Mouse (Mus musculus) gonadal fat pad, adult 2 months (tissue): ENCODE measurements around the gene Slc1a5. TPM values are rescaled to one million over a fixed set of nuclear protein-coding genes. Genes with fewer than 3 reads are reported as not detected.

Source experiments
- DNase-seq: peaks from one replicate; pipeline ENCODE4 v3.0.0-alpha.2; 2012; ENCODE audit warnings: low read depth
- polyA plus RNA-seq: library from polyadenylated mRNA; depleted of rRNA; stranded (reverse); fragments of >200 nt; gene quantifications from 2 replicates; pipeline ENCODE4 v1.2.3, GENCODE M21; 2012

Slc1a5 gene
- polyA plus RNA-seq, 1 experiment = 792 TPM

DNA sequence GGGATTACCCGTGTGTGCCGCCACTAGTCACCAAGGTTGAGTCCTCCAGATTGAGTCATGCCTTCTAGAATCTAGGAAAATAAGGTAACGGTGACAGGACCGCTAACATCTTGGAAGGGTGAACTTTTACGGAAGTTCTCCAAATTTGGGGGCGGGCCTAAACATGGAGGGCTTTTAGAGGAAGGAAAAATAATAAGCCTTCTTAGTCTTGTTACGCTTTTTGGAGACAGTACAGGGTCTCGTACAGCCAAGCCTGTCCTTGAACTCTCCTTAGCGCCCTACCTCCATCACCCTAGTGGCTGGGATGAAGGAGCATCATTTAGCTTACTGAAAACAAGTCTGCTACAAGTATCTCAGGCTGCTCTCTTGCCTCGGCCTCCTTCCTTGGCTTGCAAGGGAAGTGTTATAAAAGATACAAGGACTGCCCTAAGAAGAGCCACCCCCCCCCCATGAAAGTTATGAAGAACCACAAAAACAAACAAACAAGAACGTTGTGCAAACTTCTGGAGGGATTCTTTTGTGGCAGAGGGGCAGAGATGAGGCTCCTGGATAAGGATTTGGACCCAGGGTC, 1.5 kb downstream of the Slc1a5 start:
- DNase-seq = no peak

DNA sequence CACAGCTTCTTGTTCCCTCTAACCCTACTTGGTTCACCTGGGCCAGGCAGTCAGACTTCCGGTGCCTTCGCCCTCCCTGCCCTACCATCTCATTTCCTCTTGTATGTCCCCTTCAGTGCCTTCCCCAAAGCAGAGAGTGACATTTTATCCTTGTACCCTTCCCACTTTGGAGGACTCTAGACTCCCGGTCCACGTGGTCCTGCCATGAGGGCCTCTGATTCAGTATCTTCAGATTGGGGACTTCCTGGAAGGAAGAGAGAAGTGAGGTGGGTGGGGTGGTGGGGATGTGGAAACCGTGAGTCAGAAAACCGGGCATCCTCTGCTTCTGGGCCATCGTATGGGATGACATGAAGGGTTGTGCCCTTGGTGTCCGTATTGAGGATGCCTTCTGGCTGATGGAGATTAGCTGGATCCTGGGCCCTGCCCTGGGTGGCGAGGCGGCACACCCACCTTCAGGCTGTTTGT, 2.1 kb downstream of the Slc1a5 start:
- no peak for DNase-seq

DNA sequence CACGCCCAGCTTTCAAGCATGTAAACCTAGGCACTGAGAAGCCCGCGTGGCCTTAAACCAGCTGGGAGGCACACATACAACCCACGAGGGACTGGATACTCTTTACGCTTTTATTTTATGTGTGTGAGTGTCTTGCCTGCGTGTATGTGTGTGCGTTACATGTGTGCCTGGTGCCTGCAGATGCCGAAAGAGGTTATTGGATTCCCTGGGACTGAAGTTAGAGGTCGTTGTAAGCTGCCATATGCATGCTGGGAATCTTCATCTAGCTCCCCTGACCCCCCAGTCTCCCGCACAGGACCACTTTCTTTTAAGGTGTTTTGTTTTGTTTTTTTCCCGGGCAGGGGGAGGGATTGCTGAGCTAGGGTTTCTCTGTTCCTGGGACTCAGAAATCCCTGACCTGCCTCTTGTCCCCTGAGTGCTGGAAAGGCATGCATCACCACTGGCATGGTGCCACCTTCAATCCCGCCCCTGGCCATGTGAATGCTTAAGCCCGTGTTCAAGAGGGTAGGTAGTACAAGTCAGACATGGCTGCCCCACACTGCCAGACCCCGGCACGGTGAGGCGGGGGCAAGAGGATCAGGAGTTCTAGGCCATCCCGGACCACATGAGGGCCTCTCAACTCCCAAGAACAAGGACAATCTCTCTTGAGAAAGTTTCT, 2.7 kb downstream of the Slc1a5 start:
- no peak for DNase-seq

DNA sequence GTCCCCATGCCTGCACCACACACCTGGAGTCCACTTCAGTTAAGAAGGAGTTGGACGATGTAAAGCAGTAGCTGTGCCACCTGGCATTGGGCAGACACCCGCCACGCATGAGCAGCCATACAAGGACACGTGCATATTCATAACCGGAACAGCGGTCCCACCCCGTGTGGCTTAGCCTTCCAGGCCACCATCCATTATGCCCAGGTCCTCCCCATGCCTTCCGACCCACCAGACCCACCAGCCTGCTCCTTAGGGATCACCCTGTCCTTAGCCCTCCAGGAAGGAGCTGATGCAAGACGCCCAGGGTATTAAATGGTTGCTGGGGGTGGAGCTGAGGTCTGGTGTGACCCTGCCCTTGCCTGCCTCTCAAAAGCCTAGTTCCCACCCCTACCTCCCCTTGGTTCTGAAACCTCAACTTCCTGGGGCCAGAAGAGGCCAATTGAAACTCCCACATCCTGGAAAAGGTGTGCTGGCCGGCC, 3.4 kb downstream of the Slc1a5 start:
- DNase-seq = no peak

DNA sequence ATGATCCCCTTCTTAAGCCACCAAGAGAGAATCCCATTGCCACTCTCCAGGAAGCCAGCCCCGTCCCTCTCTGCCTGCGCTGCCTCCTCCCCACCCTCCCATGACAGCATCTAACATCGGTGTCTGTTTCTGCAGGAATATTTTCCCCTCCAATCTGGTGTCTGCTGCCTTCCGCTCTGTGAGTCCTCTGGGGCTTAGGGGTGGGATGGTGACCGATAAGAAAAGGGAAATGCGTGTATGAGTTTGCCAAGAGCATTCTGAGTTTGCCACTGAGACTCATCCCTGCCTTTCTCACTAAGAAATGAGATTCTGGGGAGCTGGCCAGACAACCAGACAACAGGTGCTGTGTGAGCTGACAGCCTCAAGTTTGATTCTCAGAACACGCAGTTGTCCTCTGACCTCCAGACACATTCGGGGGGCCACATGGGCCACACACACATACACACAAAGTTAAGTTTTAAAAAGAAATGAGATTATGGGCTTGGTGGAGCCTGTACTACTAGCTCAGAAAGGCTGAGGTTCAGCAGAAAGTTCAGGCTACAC, 4.5 kb downstream of the Slc1a5 start:
- DNase-seq = no peak

DNA sequence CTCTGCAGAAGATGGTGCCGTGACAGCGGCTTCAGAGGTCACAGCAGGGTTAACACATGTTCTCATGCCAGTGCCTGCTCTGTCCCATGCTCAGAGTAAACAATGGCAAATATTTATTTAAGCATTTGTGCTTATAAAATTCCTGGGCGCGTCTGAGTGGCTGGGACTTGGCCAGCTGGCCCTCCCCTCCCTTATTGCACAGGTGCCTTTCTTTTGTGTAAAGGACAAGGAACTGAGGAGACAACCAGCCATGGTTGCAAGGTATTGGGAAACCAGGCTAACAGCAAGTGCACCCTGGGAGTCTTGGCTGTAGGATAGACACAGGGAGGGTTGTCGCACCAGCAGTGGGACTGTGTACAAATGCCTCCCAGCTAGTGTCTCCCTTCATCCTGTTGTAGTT, 11.2 kb downstream of the Slc1a5 start:
- no peak for DNase-seq

DNA sequence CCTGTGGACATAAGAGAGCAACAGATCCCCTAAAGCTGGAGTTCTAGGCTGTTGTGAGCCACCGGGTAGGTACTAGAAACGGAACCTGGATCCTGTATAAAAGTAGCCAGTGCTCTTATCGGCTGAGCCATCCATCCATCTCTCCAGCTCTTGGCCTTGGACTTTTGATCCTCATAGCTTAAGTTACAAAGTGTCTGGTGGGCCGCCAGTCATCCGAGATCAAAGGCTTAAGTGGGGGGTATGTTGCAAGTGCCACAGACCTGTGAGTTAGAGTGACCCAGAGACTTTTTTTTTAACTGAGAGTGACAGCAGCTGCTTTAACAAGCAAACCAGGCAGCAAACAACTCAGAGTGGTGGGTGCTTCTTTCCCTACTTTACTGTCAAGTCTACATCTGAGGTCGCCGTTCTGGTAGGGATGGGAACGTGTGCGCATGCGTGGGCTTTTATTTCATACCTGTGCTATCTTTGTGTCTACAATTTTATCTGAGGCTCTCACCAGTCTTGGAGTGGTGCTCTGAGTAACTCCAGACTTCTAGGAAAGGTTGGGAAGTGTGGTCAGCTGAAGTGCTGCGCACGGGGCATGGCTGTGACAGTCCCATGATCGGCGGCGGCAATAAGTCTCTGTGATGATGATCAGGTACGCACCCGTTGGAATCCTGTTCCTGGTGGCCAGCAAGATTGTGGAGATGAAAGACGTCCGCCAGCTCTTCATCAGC, 12.0 kb downstream of the Slc1a5 start:
- no peak for DNase-seq

DNA sequence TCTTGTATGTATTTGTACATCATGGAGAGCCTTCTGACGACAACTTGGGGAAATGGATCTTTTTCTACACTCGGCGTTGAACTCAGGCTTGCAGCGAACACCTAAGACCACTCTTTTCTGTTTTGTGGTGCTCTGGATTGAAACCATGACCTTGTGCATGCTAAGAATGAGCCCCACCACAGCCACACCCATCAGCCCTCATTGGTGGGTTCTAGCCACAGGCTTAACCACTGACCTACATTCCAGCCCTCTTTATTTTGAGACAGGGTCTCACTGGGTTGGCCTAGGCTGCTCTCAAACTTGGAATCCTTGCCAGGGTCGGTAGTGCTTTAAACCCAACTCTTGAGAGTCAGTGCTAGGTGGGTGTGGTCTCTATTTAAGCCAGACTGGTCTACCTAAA, 13.7 kb downstream of the Slc1a5 start:
- DNase-seq = no peak

DNA sequence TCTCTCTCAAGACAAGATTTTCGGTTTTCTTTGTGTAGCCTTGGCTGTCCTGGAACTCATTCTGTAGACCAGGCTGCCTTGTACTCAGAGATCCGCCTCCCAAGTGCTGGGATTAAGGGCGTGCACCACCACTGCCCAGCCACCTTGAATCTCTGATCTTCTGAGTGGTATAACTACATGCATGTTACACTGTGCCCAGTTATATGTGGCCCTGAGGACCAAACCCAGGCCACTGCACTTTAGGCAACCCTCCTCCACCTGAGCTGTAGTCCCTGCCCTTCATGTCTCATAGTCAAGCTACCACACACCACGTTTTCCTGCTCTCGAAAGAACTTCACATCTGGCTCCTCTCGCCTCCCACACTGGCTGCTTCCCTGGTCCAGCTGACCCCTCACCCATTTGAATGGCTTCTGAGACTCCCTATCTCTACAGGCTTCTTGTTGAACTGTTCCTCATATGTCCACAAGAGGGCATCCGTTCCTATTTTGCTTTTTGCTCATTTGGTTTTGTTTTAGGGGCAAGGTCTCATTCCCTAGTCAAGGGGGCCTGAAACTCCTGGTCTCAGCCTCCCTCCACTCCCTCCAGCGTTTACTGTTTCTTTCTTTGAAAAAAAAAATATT, 23.4 kb downstream of the Slc1a5 start:
- DNase-seq = no peak

DNA sequence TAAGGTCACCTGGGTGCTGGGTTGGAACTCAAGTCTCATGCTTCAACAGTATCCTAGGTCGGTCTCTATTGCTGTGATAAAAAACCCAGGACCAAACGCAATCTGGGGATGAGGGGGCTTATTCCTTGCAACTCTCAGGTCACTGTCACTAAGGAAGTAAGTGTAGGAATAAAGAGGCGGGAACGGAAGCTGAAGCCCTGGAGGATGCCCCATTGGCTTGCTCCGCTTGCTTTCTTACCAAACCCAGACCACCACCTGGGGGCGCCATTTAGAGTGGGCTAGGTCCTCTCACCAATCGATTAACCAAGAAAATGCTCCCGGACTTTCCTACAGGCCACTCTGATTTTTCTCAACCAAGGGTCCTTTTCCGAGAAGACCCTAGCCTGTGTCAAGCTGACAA, 26.8 kb downstream of the Slc1a5 start:
- no peak for DNase-seq

DNA sequence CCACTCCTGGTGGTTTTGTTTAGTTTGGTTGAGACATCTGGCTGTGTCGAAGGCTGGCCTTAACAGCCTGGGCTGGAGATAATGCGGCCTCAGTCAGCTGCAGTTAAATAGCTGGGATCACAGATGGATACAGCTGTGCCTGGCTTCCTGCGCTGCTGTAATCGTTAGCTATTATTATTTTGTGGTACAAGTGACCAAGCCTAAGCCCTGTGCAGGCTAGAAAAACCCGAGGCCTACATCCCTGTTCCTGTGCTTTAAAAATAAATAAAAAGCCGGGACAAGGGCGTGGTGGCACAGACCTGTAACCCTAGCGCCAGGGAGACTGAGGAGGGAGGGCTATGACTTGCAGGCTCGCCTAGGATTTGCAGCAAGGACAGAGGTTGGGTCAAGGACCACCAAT, 27.5 kb downstream of the Slc1a5 start:
- no peak for DNase-seq

DNA sequence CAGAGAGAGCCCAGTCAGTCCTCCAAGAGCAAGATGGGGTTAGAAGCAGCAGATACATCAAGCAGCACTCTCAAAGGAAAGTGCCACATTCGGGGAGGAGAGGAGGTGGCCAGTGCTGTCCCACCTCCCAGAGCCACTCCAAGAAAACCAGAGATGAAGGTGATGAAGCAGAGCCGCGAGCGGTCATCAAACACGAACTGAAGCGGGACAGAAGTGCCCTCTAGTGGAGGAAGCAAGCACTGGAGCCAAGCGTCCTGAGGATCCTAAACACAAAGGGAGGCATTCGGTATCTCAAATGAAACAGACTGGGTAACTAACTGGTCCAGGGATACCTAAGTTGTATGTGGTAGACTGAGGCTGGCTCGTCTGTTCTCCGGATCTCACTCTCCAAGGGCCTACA, 28.6 kb downstream of the Slc1a5 start:
- DNase-seq = no peak

DNA sequence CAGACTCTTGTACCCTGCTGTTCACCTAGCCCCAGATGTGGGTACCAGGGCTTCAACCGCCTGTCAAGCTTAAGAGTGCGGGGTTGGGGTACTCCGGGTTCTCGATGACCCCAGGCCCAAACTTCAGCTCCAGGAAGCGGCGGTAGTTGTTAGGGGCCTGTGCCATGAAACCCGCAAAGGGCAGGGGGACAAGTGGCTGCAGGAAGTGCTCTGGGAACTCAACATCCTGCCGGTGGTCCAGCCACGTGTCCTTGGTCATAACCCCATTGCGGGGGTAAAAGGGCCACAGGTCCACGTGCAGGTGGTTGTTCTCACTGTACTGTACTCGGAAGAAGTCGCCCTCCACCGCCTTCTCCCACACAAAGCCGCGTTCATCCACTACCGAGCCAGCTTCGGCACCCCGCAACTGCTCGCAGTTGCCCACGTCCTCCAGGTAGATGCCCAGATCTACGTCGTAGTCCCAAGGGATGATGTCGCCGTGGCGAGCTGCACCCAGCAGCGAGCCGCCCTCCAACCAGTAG, 29.3 kb downstream of the Slc1a5 start:
- DNase-seq = no peak

DNA sequence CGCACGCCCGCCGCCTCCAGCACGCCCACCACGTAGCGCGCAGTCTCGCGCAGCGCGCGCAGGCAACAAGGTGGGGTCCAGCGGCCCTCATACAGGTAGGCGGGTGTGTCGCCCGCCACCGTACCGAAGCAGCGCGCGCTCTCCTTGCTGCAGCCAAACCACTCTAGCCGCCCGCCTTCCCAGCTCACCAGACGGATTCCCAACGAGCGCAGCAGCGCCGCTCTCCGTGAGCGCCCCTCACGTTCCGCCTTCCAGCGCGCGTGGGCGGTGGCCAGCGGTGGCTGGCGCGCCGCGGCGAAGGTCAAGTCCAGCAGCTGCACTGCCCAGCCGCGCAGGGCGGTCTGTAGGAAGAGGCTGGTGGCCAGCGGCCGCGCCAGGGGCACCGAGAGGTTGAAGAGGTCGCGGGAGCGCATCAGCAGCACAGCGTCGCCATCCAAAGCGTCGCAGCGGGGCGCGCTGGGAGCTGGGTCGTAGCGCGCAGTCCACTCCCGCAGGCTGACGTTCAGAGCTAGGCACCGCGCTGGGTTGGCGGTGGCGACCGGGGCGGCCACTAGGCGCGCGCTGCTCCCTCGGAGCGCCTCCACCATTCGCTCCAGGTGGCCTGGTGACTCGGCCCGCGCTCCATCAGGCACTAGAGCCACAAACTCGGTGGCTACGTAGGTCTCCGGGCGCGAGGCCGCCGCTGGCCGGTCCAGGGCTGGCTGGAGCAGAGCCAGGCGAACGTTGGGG, 29.9 kb downstream of the Slc1a5 start:
- no peak for DNase-seq

DNA sequence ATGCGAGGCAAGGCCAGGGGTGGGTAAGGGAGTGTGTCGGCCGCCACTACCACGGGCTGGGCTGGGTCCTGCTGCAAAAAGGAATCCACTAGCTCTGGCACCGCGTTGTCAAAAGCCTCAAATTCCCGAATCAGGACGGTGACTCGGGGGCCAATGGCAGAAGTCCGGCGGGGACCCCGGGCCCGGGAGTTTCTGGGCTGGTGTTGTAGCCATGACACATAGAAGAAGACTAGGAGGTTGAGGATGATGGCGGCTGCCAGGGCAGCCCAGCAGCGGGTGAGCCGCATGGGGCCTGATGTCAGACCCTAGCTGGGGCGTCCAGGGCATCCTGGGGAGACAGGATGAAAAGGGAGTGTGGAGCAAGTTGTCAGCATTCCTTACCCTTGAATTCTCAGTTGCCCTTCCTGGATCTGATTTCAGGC, 30.5 kb downstream of the Slc1a5 start:
- no peak for DNase-seq

DNA sequence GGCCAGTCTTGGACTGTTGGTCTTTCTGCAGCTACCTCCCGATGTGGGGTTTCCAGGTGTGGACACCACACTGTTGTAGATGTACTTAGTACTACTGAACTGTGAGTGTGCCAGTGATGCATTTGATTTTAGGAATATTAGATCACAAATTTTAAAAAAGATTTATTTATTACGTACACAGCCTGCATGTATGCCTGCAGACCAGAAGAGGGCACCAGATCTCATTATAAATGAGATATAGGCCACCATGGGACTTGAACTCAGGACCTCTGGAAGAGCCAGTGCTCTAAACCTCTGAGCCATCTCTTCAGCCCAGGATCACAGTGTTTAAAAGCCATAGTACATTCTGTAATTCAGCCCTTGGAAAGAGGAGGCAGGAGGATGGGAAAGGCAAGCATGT, 31.4 kb downstream of the Slc1a5 start:
- no peak for DNase-seq

DNA sequence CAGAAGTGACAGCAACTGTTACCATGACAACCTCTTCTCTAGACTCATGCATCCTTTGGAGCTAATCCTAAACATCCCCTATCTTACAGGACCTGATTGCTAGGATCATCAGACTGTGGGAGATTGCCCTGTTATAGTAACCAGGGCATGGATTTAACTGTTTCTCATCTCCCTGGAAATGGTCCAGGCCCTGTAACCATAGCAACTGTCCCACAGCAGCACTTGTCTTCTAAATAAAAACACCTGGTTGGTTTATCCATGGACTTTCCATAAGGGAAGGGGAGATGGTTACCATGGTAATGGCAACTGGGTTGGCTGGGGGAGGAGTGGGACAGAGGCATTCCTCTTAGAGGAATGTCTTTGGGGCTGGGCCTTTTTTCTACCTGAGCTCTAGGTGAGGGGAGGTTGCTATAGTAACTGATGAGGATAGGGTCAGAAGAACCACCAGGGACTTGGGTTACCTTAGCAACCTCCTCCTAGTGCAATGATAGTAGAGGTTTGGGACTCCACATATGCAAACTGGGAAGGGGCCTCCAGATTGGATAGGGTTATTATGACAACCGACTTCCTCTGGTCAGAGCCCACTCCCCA, 34.3 kb downstream of the Slc1a5 start, which contains the start of gene Strn4:
Gene Strn4, plus strand, starts transcription at position 539 of the 591 bp plus-strand sequence.
- DNase-seq = no peak

DNA sequence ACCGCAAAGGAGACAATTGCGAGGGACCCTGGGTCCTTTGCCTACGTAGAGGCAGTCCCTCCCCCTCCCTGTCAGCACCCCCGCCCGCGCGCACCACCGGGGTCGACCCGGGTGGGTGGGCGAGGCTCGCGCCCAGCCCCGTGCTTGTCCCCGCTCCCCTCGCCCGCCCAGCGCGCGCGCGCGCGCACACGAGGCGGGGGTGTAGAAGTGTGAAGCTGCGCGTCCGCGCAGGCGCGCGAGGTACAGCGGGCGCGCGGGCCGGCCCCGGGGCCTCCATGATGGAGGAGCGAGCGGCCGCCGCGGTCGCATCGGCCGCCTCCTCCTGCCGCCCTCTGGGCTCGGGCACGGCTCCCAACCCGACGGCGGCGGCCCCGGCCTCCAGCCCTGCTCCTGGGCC, 34.9 kb downstream of the Slc1a5 start:
- no peak for DNase-seq

DNA sequence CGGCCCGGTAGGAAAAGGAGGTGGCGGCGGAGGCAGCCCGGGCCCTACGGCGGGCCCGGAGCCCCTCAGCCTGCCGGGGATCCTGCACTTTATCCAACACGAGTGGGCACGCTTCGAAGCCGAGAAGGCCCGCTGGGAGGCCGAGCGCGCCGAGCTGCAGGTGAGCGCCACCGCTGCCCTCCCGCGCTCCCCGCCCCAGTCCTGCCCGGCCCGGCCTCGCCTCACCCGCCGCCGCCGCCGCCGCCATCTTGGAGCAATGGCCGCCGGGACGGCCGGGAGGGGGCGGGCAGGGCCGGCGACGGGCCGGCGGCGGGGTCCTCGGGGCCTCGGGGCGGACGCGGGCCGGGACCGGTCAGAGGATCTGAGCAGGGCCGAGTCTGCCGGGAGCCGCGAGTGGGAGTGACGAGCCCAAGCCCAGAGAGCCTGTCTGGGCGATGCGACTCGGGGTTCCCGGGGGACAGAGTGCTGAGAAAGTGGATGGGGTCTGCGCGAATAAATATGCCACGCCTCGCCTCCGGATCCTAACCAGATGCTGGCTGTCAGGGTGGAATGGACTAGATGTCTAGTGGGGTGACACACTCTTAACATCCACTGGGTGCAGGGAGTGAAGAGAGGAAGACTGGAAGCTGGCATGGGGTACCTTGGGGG, 35.5 kb downstream of the Slc1a5 start, which contains the start of gene Fkrp:
Gene Fkrp, minus strand, starts transcription at position 258 of the 648 bp plus-strand sequence.
- DNase-seq = no peak

DNA sequence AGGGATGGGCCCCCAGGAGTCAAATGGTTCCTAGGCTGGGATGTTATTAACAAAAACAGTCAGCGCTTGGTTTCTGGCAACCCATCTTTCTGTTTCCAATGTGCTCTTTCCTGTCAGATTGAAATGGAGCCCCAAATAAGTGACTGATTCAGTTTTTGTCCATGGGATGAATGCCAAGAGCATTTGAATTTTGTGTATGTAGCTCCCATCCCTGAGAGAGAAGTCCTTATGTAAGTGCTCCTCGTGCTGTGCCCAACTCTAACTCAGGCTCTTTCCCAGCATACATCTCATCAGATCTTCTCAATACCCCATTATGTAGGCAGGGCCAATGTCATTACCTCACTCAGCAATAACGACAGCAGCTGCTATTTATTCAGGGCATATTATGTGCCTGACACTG, 36.6 kb downstream of the Slc1a5 start:
- no peak for DNase-seq
